In genomic region chr13:107887366-107888230, GRCm38 (mm10) we compare ENCODE assay signal across 7 mouse cellular contexts.
DNase-seq lines count a peak whose midpoint lies in the region; ATAC-seq and TF ChIP-seq lines count a peak whose summit lies in the region.

No protein-coding gene starts in this region.

- ATAC-seq in forebrain, embryonic 16.5 days: no peak
- ATAC-seq in liver, postnatal 0 days: no peak

- no peak for TF ChIP-seq CTCF in liver, postnatal 0 days (IDR thresholded peaks at IDR 0.05; ENCODE audit: low read depth)

- TF ChIP-seq EP300 in liver, postnatal 0 days (IDR thresholded peaks at IDR 0.05; ENCODE audit: low read depth): no peak

- H3K27ac ChIP-seq in forebrain, embryonic 16.5 days (ENCODE audit: low read length): peak overlapping the region; percentile 93
- H3K27ac ChIP-seq in liver, postnatal 0 days (ENCODE audit: low read depth): no peak overlapping the region

- no peaks in the 10 kb centered on the region for H3K27me3 ChIP-seq in forebrain, embryonic 16.5 days (replicated peaks; ENCODE audit: control insufficient read depth, insufficient read depth, low read length)
- H3K27me3 ChIP-seq in liver, postnatal 0 days (ENCODE audit: insufficient read depth, low read length): peaks cover 28% of the 10 kb centered on the region

- H3K4me3 ChIP-seq in forebrain, embryonic 16.5 days (replicated peaks; ENCODE audit: low read length): peak overlapping the region; percentile 95
- peak overlapping the region; percentile 78 for H3K4me3 ChIP-seq in liver, postnatal 0 days (ENCODE audit: low read depth, low read length)

- H3K4me2 ChIP-seq in forebrain, embryonic 16.5 days (ENCODE audit: low read length): peak overlapping the region; percentile 77
- peak overlapping the region; percentile 92 for H3K4me2 ChIP-seq in liver, postnatal 0 days (ENCODE audit: low read depth, low read length)

- WGBS in forebrain, embryonic 16.5 days: under 1% methylated on average over 16 of the region's 16 CpGs
- 10% methylated on average over 16 of the region's 16 CpGs for WGBS in liver, postnatal 0 days (ENCODE audit: insufficient replicate concordance)

- peak; percentile 27 for DNase-seq in 3T3-L1 (ENCODE audit: low read depth, low spot score)
- DNase-seq in CD4-positive helper T cell, adult 2 months (ENCODE audit: low read depth, low spot score): peak; percentile 21
- DNase-seq in liver, postnatal 0 days: no peak
- DNase-seq in layer of hippocampus, adult 11-12 months (ENCODE audit: low spot score): no peak
- no peak for DNase-seq in c-Kit-positive CD71-positive TER-119-positive erythroid progenitor cells, embryonic 14.5 days (ENCODE audit: low spot score)
- DNase-seq in cerebellum, postnatal 25 days: no peak

- H3K4me1 ChIP-seq in forebrain, embryonic 16.5 days (replicated peaks; ENCODE audit: control insufficient read depth, insufficient read depth, low read length): peaks cover 31% of the 10 kb centered on the region
- peaks cover 4% of the 10 kb centered on the region for H3K4me1 ChIP-seq in liver, postnatal 0 days (ENCODE audit: insufficient read depth)

- no peaks in the 10 kb centered on the region for H3K9me3 ChIP-seq in forebrain, embryonic 16.5 days (ENCODE audit: control insufficient read depth, low read length)
- no peaks in the 10 kb centered on the region for H3K9me3 ChIP-seq in liver, postnatal 0 days (ENCODE audit: low read length)

- peak overlapping the region; percentile 88 for H3K9ac ChIP-seq in forebrain, embryonic 16.5 days (replicated peaks; ENCODE audit: low read depth, low read length)
- H3K9ac ChIP-seq in liver, postnatal 0 days (replicated peaks): peak overlapping the region; percentile 78

- no peaks in the 10 kb centered on the region for H3K36me3 ChIP-seq in forebrain, embryonic 16.5 days (ENCODE audit: control insufficient read depth, insufficient read depth)
- no peaks in the 10 kb centered on the region for H3K36me3 ChIP-seq in liver, postnatal 0 days (replicated peaks; ENCODE audit: insufficient read depth, low read length)

Comparison
In these comparisons a context has a peak if more than half of its experiments do, and no peak if none do; other contexts are left out.
1. DNase-seq: peak in 3T3-L1 (single experiment) and CD4-positive helper T cell, adult 2 months (single experiment); none in liver, postnatal 0 days (single experiment), layer of hippocampus, adult 11-12 months (single experiment), c-Kit-positive CD71-positive TER-119-positive erythroid progenitor cells, embryonic 14.5 days (single experiment) and cerebellum, postnatal 25 days (0 of 2).